Mouse (Mus musculus): ENCODE data around the gene Gtsf2.

DNA sequence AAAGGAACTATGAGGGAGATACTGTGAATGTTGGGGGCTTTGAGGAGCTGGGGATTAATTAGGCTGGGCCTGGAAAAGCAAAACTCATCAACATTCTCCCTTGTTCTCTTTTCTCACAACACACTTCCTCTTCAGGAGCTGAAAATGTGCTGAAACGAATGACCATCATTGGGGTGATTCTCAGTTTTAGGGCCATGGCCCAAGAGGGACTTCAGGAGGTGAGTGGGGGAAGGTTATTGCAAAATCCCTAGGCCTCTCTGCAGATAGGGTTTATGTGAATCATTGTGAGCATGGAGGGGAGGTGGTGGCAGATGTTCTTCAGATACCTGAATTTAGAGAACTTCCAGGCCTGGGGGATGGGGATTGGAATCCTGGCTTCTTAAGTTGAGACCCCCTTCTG, 38.4 kb upstream of the Gtsf2 start:
- TF ChIP-seq CTCF (IDR thresholded peaks at IDR 0.05; ENCODE audit: low read depth, low read length): no peak
- no peak for TF ChIP-seq POLR2AphosphoS5 (IDR thresholded peaks at IDR 0.05; ENCODE audit: insufficient replicate concordance, low read depth, low read length)

All from G1E (cell line).